Mouse (Mus musculus): ENCODE data around the gene Bbox1.
A peak's percentile ranks its signal among the peaks of the same experiment; 100 is the strongest.

Gene Bbox1

GRCm38 (mm10) chr2:110274160-110274559 lies 40.2 kb downstream of the Bbox1 start:
- no peak for DNase-seq (ENCODE audit: low read depth)

GRCm38 (mm10) chr2:110269281-110269680 lies 45.1 kb downstream of the Bbox1 start:
- no peak for DNase-seq (ENCODE audit: low read depth)

DNA sequence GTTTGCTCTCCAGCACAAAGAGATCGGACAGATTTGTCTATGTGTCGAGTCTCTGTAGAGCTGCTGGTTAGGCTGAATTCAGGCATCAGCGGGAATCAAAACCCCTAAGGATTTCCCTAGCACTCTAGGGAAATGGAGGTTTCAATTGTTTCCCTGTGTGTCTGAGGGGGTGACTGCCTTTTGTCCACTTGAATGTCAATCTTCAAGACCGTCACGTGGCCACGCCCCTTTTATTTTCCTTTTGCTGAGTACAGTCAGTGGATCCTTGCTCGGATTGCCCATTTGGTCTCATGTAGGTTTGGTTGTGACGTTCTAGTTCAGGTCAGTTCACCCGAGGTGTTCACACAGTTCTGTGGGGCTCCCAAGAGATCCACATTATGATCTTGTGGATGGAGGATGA lies 82.1 kb downstream of the Bbox1 start:
- DNase-seq (ENCODE audit: low read depth) = no peak

DNA sequence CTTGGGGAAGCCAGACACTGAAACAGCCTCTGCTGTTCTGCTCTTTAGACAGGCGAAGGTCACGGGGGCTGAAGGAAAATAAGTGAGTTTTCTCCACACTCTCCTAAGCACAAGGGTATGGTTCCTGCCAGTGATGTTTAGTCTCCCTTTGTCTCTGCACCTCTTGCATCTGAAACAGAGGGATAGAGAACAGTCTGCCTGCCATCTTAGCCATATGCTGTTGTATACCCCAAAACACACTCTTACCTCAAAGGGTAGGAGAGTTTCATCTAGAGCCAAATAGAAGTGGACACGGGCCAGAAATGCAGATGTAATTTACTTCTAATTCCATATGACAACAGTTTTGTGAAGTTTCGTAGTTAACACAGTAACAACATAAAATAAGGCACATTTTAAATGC lies 83.6 kb downstream of the Bbox1 start:
- DNase-seq (ENCODE audit: low read depth) = no peak

DNA sequence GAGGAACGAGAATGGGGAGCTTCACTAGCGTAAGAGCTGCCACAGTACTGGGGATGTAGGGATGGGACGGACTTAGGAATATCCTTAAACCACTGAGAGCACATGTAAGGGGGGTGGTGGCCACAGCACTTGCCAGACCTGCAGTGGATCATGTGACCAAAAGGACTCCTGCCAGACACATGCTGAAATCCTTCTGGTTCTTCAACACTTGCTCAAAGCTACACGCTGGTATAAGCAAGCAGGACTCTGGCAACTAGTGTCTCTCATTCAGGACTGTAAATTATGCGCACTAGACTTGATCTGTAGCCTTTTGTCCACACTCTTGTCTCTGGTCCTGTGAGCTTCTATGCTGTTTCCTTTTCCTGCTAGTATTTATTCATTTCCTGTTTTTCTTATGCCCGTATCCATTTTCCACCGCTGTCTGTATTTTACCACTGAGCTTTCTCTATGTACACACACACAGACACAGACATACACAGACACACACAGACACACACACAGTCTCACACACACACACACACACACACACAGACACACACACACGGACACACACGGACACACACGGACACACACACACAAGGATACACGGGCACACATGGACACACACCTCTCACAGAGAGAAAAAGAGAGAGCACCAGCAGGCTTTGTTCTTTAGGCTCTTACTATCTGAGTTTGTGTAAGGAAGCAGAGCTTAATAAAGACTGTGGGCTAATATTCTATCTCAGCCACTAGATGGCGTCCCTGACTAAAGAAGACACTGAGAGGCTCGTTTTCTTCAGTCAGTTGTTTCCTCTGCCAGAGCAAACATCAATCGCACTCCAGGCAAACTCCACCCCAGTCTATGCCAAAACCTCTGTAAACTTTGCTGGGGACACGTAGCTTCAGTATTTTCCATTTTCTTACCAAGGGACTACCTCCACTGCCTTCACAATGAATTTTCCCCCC lies 84.9 kb downstream of the Bbox1 start:
- DNase-seq (ENCODE audit: low read depth) = peak; percentile 80

DNA sequence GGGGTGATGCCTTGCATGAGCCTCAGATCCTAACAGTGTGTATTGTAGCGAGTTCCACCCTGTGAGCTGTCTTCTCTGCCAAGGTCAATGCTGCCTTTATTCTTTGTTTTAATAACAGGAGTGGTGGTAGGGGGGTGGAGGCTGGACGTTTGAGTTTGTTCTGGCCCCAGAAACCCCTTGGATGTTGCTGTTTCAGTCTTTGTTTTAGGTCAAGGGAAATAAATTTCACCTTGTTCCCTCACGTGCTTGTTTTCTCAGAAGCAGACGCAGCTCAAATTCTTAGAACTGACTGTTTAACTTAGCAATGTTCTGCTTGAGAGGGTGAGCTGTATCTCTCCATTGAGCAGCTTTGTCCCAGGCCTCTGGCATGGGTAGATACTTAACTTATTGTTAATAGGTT lies 87.9 kb downstream of the Bbox1 start:
- no peak for DNase-seq (ENCODE audit: low read depth)

DNA sequence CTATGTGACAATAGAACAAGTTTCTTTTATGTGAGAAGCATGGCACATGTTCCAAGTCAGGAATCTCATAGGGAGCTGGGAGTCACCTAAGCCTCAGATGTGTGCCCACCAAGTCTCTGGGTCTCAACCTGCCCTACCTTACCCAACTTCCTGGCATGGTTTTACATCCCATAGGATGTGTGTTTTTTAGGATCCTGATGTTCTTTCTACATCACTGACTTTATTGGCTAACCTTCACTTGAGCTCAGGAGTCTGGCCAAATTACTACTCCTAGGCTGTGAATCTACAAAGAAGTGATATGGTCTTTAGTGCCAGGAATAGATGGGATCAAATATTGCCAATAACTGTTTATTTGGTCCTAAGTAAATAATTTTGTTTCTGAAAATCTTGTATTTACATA lies 88.4 kb downstream of the Bbox1 start:
- no peak for DNase-seq (ENCODE audit: low read depth)

DNA sequence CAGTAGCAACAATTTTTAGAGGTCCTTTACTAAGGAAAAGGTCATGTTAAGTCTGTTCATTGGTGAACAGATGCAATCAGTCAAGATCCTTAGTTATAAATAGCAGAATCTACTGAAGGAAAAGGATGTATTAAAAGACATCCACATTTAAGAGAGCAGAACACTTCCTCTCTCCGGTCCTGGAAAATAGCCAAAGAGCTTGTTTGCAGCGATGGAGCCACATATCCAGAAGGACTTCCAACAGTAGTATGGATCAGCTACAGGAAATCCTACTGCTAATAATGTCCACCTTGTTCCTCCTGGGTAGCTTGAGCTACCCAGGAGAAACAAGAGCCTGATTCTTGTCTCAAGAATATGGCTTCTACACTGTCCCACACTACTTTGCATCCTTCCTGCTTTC lies 91.6 kb downstream of the Bbox1 start:
- no peak for DNase-seq (ENCODE audit: low read depth)

DNA sequence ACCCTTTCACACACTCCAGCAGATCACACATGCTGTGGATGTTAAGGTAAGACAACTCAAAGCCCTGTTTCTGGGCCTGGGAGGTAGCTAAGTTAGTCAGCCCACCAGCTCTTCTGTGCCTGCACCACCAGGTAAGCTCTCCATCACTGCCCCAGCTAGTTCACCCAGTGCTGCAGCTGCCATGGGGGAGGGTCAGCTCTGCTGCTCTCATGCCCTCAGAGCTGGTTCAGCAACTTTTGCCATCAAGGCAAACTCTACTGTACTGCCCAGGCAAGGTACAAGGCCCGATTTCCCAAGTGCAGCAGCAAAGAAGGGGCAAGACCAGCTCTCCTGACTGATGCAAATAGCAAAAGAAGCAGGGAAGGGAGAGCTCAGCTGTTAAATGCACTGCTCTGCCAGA lies 93.9 kb downstream of the Bbox1 start:
- no peak for DNase-seq (ENCODE audit: low read depth)

GRCm38 (mm10) chr2:110215685-110216058 lies 98.7 kb downstream of the Bbox1 start:
- no peak for DNase-seq (ENCODE audit: low read depth)

DNA sequence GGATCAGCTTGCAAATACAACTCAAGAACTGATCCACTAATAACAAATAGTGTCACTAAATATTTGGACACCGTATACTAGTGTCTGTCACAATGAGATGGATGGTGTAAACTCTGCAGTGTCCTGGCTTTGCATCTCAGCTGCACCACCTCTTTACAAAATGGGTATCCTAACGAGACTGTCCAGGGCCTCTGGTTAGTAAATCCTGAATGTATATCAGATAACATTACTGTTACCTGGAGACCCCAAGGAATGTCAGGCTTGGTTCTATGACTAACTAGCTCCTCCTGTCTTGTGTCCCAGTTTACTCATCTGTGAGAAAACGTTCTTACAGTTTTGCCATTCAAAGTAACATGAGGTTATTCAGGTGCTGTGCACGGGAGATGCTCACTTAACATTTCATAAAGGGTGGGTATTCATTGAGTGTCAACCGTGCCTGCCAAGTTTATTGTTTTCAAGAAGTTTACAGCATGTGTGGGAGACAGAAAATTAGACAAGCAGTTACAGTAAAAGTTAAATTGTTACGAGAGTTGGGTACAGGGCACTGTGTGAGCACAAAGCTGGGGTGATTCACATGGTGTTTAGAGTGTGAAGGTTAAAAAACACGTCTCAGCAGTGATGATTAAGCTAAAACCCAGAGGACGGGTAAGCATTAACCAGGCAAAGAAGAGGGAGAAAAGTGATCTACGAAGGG lies 99.2 kb downstream of the Bbox1 start:
- DNase-seq (ENCODE audit: low read depth) = no peak

- no peak for DNase-seq (ENCODE audit: low read depth)
Observed at GRCm38 (mm10) chr2:110214278-110214677, 100.1 kb downstream of the Bbox1 start.
